Mouse (Mus musculus) lung, postnatal 14 days (tissue): ENCODE data around the gene Vgll4.

ENCODE experiments used
- DNase-seq: peaks from one replicate; pipeline ENCODE4 v3.0.0; 2021

The Vgll4 gene

DNA sequence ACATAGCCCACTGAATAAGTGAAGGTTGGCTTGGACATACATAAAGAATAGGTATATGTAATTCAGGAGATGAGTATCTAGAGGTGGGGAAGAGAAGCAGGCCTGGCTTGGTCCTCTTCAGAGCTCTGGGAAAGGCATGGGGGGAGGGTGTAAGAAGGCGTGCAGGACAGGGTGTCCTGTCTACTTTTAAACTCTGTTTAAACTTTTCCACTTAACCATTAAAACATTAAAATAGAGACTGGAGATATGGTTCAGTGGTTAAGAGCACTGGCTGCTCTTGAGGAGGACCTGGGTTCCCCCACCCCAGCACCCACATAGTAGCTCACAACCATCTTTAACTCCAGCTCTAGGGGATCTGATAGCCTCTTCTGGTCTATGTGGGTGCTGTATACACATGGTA, 3.2 kb upstream of the Vgll4 start:
- no peak for DNase-seq

DNA sequence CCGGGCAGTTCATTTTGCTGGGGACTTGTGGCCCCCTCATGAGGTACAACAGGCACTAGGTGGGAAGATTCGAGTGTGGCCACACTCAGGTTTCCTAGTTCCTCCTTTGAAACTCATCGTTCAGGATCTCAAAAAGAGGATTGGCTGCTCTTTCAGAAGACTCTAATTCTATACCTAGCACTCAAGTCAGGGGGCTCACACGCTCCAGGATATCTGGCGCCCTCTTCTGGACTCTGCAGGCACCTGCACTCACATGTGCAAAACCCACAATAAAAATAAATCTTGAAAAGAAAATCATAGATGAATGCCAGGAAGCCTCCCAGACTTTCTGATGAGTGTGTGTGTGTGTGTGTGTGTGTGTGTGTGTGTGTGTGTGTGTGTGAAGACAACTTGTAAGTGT, 1.1 kb upstream of the Vgll4 start:
- no peak for DNase-seq

DNA sequence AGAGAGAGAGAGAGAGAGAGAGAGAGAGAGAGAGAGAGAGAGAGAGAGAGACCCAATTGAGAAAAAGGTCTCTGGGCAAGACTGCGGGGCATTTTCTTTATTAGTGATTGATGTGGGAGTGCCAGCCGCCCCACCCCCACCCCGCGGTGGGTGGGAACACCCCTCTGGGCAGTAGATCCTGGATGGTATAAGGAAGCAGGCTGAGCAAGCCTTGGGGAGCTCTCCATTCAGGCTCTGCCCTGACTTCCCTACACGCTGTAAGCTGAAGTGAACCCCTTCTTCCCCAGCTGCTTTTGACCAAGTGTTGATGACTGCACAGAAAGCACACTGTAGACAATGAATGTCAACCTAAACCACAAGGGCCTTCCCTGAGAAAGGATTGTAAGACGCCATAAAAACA, 592 bp upstream of the Vgll4 start:
- DNase-seq, result no peak

DNA sequence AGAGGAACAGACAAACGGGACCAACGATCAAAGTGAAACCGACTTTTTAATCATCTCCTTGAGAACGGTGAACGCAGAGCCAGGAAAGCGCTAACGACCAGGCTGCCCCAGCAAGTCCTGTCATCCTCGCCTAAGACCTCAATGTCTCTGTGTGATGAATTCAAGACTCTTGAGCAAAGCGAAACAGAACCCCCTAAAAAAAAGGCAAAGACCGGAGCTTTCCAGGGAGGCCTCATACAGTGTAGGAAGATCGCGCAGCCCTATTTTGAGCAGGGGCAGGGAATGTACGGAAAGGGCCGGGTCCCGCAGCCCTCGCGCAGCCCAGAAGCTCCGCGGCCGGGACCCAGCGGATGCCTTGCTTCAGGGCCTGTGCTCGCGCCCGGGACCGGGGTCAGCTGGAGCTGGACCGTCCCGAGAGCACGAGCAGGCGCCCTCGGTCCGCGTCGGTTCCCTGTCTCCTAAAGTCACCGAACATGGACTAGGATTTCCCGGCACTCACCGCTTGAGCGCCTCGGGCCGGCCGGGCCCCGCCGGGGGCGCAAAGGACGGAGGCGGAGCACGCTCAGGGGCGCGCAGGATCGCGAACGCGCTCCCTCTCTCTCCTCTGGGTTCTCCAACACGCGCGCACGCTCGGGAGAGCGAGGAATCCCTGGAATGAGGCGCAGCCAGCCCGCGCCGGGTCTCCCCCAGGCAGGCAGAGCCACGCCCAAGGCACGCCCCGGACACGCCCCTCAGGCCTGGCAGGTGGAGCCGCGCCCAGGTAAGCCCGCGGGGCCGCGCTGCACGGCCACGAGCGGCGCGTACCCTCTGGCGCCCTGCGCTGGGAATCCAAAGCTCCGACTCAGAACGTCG, 1.2 kb downstream of the Vgll4 start:
- DNase-seq, result peak; percentile 88

DNA sequence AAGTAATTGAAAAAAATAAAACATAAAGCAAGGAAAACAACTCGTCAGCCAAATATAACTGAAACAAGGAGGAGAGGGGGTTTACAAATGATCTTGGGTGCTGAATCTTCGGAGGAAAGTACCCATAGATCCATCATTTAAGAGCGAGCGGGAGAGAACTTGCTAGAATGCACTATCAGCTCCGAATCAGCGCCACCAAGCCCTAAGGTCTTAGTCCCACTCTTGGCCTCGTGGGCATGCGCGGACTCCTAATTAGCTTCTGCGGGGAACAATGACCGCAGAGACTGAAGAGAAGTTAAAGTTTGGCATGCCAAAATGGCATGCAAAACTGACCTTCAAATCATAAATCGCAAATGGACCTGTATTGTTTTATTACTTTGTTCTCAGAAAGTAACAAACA, 2.2 kb downstream of the Vgll4 start:
- DNase-seq, result peak; percentile 11

DNA sequence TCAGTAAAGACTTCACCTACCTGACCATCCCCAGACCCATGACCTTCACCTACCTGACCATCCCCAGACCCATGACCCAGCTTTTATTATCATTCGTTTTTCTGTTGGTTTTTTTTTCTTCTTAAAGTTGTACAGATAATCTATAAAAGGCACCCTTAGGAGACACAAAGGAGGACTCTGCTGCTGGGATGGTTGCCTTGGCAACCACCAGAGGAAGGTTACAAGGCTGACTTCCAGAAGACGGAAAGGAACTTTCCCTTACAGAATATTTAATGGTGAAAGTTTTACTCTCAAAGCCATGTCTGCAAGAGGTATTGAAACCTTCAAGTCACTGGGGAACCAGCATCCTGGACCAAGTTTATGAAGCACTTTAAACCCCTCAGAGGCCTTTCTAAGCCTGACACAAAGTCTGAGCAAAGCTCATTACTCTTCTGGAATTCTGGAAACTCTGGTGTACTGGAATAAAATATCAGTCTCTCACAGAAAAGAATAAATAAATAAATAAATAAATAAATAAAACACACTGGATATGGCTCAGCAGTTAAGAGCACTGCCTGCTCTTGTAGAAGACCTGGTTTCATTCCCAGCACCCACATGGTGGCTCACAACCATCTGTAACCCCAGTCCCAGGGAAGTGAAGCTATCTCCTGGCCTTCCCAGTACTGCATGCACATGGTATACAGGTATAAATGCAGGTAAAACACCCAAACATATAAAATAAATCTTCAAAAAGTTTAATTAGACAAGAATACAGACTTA, 3.2 kb downstream of the Vgll4 start:
- no peak for DNase-seq

DNA sequence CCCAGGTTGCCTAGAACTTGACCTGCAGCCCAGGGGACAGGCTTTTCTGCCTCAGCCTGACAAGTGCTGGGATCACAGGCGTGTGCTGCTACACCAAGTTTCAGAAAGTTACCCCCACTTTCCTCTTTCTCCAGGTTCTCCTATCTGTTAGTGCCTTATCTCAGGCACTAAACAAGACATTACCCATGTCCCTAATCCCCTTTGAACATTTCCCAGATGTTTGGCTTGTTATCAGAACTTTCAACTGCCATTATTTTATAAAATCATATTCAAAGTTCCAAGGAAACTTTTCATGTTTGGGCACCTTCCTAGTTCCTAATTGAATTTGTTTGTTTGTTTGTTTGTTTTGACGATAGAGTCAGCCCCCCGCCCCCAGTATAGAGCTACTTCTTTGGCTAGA, 4.0 kb downstream of the Vgll4 start:
- no peak for DNase-seq

DNA sequence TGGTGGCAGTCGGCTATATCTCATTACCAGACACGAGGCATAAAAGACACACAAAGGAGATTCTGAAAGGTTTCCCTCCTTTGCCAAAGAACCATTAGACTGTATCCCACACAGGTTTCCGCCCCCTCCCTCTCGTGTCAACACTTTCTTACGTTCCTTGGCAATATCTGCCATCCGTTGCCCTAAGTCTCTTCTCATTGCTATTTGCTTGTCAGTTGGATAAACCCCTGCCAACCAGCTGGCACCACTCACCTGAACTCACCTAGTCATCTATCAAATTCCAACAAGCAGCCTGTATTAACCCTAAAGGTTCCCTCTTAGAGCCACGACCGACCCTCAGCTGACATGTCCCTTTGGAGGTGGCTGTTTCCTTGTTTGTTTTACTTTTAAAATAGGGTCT, 4.4 kb downstream of the Vgll4 start:
- no peak for DNase-seq

DNA sequence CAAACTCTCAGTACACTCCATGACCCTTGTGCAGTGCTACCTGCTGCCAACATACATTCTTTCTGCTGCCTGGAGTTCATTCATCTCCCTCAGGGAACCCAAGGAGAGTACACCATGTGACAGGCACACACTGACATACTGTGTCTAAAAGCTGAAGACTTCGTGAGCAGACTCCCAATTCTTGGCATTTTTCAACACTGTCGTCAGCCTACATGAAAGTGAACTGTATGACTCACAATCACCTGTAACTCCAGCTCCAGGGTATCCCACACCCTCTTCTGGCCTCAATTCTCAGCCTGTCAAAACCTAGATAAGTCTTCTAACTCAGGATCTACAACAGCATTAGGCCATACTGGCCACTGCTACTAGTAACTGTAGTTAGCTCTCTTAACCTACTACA, 5.6 kb downstream of the Vgll4 start:
- DNase-seq, result no peak

DNA sequence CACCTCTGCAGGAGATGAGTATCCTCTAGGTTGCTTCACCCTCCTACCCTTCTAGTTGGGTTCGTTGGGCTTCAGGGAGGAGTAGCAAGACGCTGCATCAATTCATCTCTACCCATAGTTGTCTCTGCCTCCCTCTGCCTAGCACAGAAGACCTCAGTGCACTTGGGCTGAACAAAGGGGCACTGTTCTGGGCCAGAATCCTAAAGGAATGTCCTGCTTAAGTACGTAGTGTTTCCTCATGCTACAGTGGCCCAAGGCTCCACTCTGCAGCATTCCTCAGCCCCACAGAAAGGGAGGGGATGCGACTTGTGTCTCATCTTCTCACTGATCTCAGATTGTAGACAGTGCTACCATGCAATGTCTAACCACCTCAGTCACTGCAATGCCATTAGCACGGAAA, 6.2 kb downstream of the Vgll4 start:
- DNase-seq, result no peak

DNA sequence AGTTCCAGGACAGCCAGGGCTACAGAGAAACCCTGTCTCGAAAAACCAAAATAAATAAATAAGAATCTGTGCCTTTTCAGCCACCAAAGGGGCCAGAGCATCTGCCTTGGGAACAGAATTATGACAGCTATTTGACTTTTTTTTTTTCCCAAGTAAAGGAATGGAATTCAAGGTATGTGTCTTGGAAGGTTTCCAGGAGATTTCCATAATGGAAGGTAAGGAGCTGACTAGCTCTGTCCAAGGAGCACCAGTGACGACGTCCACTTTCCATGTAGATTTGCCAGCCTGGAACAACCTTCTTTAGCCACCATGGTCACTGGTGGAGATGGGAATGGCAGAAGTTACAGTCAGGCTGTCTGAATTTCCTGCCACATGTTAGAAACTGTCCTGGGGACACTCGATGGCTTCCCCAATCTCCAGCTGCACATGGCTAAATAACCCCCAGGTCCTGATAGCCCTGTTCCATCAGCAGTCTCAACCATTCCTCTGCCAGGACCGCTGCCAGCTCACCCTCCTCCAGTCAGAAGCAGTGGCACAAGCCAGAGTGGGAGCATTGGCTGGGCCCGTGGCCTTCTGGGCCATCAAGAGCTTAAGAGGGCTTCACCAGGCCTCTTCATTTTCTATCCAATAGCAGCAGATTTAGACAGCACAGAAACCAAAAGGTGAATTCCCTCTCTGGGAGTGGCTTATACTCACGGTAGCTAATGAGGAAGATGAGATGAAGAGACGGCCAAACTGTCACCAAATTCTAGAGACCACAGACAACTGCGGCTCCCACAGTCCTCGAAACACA, 8.3 kb downstream of the Vgll4 start:
- DNase-seq, result no peak

DNA sequence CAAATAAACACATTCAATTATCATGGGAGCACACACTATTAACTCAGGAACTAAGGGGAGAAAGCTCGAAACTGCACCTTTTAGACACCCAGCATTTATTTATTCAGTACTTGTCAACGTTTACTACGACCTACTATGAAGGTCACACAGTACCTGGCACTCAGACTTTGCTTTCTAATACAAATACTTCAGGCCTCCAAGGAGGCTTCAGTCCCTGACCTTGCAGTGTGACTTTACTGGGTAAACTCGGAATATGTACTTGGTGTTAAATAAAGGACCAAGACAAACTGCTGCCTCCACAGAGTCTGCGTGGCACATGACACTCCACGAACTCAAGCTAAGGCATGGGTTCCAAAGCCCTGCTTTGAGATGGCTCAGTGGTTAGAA, 10.8 kb downstream of the Vgll4 start:
- no peak for DNase-seq

DNA sequence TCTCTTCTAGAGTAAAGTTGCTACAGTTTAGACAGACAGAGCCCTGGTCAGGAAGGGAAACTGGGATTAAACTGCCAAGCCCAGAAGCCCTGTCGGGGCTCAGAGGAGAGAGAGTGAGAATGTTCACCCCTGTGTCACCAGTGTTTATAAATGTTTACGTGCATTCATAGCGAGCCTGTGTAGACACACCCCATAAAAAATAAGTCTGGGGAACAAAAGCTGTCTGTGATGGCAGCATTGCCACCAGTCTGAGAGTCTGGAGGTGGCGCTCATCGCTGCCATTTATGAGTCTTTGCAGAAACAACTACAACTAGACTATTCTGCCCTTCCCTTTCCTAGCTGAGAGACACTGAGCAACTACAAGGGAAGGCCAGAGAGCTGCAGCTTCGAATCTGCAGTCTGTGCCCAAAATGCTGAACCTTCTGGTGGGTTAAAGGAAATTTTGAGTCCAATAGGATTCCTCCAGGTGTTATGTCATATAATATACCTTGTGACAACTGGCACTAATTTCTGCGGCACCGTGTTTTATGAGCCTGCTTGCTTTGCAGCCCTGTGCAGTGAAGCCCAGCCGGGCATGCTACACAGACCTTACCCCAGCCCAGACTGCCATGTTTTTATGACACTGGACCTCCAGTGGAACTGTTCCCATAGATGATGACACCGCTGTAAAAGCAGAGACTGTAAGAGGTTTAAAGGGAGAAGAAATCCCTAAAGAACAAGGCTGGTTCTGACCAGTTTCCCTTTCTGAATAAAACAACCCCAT, 11.4 kb downstream of the Vgll4 start:
- DNase-seq, result no peak

DNA sequence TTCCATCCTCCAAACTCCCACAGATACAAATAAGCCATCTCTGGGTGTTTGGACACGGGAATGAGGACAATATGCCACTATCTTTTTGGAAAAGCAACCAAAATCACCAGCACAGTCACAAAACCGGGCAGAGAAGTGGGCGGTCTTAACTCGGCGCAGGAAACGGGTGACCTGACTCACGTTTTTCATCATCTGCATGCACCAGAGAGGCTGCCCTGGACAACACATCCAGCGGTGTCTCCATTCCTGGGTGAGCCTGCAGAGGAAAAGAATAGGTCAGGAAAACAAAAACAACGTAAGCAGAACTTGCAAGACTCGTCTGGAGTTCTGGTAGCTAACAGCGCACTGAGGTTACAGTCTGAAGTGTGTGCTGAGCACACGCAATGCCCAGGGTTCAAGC, 12.0 kb downstream of the Vgll4 start:
- no peak for DNase-seq

DNA sequence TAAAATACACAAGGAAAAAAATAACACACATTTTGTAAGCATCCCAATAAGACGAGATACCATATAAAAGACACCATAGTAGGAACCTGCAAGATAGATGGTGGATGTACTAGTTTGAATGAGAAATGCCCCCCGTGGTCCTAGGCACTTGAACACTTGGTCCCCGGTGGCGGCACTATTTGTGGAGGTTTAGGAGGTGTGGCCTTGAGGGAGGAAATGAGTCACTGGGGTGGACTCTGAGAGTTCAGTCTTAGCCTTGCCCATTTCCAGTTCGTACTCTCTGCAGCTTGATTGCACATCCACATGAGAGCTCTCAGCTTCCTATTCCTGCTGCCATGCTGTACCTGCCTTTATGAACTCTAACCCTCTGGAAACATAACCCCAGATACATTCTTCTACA, 15.3 kb downstream of the Vgll4 start:
- DNase-seq, result no peak

DNA sequence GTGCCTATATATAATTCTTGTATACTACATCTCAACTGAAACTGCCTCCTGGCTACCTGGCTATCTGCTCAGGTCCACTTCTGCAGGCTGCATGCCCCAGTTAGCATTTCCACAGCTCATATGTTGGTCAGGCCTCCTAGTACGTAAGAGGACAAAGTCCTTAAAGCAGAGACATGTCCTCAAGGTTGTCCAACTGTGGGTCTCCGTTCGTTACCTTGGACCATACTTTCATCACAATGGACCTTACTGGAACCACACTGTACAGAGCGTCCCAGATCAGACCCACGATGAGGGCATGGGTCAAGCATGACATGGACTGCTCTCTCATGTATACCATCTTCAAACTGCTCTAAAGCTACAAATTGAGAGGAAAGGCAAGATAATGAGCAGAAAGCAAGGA, 16.2 kb downstream of the Vgll4 start:
- no peak for DNase-seq

DNA sequence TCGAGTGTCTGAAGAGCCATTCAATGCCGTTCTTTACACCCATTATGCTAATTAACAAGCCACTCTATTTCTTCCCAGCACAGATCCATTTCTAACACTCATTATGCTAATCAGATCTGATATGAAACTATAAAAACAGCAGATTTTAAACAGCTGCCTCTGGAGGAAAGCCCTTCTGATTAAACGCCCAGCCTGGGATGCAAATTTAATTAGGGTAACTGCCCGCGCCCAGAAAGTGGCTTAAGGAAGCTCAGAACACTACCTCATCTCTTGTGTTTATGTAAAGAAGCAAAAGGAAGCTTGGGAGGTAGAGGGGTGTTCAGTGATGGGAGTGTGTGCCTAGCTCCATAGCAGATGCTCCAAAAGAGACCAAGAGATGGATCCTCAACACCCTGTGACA, 17.4 kb downstream of the Vgll4 start:
- no peak for DNase-seq

DNA sequence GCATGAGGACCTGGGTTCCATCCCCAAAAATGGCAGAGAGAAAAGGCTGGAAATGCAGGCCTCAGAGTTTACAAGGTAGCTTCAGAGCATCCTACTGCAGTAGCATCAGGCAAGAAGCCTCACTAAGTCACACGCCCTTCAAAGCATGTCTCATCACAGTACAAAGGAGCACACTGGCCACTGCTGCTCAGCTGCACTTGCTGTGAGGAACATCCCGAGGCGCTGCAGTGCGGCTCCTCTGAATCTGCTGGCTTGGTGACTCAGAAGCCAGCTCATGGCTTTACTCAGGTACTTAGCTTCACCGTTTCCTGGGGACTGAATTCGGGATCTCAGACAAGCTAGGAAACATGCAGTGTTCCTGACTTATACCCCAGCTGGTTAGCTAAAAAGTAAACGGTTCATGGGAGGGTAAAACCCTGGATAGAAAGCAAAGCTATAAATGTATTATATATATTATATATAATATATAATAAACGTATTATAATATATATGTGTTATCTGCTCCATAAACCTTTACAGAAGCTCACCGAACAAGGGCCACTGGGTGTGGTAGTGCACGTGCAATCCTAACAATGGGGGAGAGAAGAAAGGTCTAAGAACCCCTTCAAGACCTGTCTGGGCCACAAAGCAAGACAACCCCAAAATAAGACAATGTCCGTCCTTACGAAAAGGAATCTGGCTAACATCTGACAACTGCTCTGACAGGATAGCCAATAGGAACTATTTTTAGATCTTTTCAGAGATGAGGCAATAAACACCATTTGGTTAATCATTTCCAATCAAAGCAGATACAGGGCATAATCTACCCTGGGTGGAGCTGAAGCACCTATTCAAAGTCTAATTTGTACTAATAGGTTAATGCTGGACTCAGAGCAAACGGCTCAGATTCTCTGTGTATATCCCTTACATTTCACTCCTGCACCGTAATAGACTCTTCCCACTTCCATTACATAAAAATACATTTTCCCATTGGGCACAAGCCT, 25.0 kb downstream of the Vgll4 start:
- no peak for DNase-seq

DNA sequence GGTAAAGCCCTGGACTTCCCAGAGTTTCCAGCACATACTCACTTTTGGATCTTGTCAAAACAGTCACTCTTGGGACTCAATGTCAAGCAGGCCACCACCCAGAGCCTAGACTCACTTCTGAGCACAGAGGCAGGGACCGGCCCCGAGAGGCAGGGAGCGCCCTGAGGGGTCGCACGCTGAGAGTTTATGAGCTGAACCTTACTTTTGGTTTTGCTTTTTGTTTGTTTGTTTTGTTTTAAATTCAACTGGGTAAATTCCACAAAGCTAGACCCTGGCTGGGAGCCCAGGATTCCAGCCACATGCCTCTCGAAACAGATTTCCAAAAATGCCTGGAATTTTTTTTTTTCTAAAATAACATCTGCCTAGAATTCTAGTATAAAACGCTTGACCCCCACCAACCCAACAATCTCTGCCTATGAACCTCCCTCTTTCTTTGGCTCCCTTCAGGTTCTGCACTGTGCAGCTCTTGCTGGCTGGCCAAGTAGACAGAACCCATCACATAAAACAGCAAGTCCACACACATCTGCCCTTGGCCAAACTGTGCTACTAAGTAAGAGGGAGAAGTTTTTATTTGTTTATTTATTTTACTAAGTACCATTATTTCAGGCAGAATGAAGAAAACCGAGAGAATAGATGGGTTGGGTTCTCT, 28.5 kb downstream of the Vgll4 start:
- DNase-seq, result peak; percentile 55

DNA sequence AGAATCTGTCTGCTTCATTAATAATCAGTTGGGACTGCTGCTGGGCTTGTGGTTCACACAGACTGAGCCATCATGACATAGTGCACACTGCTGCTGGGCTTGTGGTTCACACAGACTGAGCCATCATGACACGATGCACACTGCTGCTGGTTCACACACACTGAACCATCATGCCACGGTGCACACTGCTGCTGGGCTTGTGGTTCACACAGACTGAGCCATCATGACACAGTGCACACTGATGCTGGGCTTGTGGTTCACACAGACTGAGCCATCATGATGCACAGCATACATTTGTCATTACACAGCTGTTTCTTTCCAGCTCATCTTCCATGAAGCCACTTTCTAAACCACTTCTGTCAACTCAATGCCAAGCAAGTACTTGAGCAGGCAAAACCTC, 30.1 kb downstream of the Vgll4 start:
- no peak for DNase-seq

DNA sequence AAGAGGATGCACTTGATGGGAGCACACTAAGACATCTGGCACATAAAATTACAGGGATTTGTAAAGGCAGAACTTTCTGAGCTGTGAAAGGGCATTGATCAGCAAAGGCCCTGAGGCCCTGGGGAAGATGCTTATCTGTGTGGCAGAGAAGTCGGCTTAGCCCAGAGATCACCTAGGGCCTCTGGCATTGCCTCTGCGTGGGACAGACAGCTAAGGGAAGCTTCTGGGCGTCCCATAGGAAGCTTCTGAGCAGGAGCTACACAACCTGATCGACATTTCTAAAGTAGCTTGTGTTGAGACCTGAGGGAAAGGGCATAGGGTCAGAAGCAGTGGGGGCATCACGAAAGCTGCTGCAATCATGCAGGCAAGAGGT, 32.9 kb downstream of the Vgll4 start:
- DNase-seq, result no peak
